Mouse (Mus musculus) hindbrain, embryonic 13.5 days (tissue): ENCODE data around the gene Ankrd34a. TPM values are rescaled to one million over a fixed set of nuclear protein-coding genes. Genes with fewer than 3 reads are reported as not detected.

Experiments used
- ATAC-seq: fragments of 200-750 bp; cut with Nextera tagmentation; 2 replicates; pipeline ENCODE4 v1.8.0; 2017; ENCODE audit warnings: moderate TSS enrichment; ENCODE audit not compliant: low FRiP score
- H3K27ac ChIP-seq: fragments of 300-500 bp; sonication (generic); 2 replicates; pipeline ENCODE4 v1.5.1; 2015; ENCODE audit warnings: inconsistent platforms, mild to moderate bottlenecking, moderate library complexity
- H3K27me3 ChIP-seq: fragments of 300-500 bp; sonication (generic); 2 replicates; pipeline ENCODE4 v1.6.1; 2015; ENCODE audit warnings: mild to moderate bottlenecking, inconsistent platforms
- H3K36me3 ChIP-seq: fragments of 300-500 bp; sonication (generic); 2 replicates; pipeline ENCODE4 v1.6.1; 2015; ENCODE audit warnings: mild to moderate bottlenecking, inconsistent platforms
- H3K4me1 ChIP-seq: fragments of 300-500 bp; sonication (generic); replicated peaks from 2 replicates; pipeline ENCODE4 v1.6.1; 2015; ENCODE audit warnings: inconsistent platforms
- H3K4me2 ChIP-seq: fragments of 300-500 bp; sonication (generic); 2 replicates; pipeline ENCODE4 v1.6.1; 2015; ENCODE audit warnings: inconsistent platforms, mild to moderate bottlenecking, moderate library complexity
- H3K4me3 ChIP-seq: fragments of 300-500 bp; sonication (generic); 2 replicates; pipeline ENCODE4 v1.5.1; 2015; ENCODE audit warnings: mild to moderate bottlenecking, inconsistent platforms
- H3K9ac ChIP-seq: fragments of 300-500 bp; sonication (generic); 2 replicates; pipeline ENCODE4 v1.6.1; 2015; ENCODE audit warnings: mild to moderate bottlenecking, inconsistent platforms
- H3K9me3 ChIP-seq: fragments of 300-500 bp; sonication (generic); 2 replicates; pipeline ENCODE4 v1.6.1; 2016; ENCODE audit warnings: inconsistent platforms
- WGBS: fragments of 180-500 bp; shearing (Covaris S2); methylation state at CpG from one replicate; pipeline ENCODE4 v1.1.7; 2015; 5-methylcytosine and 5-hydroxymethylcytosine counted together
- polyA plus RNA-seq: library from polyadenylated mRNA; unstranded; fragments of >200 nt; fragmentation: Nextera tagmentation; extraction: Ambion mirVana; gene quantifications from 2 replicates; pipeline ENCODE4 v1.2.1, GENCODE M21; 2015

Ankrd34a gene
- polyA plus RNA-seq, 1 experiment from 2014 or later, result 10.5 TPM

DNA sequence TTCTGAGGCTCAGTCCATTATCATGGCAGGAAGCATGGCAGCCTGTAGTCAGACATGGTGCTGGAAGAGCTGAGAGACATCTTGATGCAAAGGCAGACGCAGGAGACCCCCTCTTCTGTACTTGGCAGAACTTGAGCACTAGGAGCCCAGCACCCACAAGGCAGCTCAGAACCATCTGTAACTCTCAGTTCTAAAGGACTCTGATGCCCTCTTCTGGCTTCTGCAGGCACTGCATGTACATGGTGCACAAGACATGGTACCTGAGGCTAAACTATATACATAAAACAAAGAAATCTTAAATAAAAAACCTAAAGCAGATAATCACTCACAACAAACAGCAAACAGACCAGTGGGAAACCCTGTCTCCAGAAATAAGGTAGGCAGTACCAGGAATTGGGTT, 42.8 kb downstream of the Ankrd34a start:
- Histone ChIP-seq H3K27ac (no peak overlapping the region), H3K9ac (no peak overlapping the region), H3K36me3 (peaks cover 53% of the 10 kb centered on the region), H3K4me1 (peaks cover 21% of the 10 kb centered on the region), H3K9me3 (no peaks in the 10 kb centered on the region), H3K4me2 (no peak overlapping the region), H3K4me3 (no peak overlapping the region), H3K27me3 (no peaks in the 10 kb centered on the region)
- WGBS, result 75% methylated on average over 1 of the region's 1 CpGs
- no peak for ATAC-seq

GRCm38 (mm10) chr3:96645018-96645649, 48.7 kb downstream of the Ankrd34a start, which contains the start of gene Itga10:
Gene Itga10, plus strand, starts transcription at chr3:96645584.
- H3K36me3 ChIP-seq, result peaks cover 53% of the 10 kb centered on the region
- H3K9ac ChIP-seq, result no peak within 1 kb of the TSS
- ATAC-seq, result no peak
- WGBS, result 68% methylated on average over 7 of the region's 7 CpGs
- no peak within 1 kb of the TSS for H3K27ac ChIP-seq
- no peaks in the 10 kb centered on the region for H3K4me1 ChIP-seq
- no peak within 1 kb of the TSS for H3K4me3 ChIP-seq
- H3K27me3 ChIP-seq, result no peaks in the 10 kb centered on the region
- H3K4me2 ChIP-seq, result no peak within 1 kb of the TSS
- no peaks in the 10 kb centered on the region for H3K9me3 ChIP-seq

GRCm38 (mm10) chr3:96647365-96647764, 50.9 kb downstream of the Ankrd34a start:
- Histone ChIP-seq H3K4me1 (no peaks in the 10 kb centered on the region), H3K9ac (no peak overlapping the region), H3K27me3 (no peaks in the 10 kb centered on the region), H3K4me3 (no peak overlapping the region), H3K9me3 (no peaks in the 10 kb centered on the region), H3K27ac (no peak overlapping the region), H3K4me2 (no peak overlapping the region), H3K36me3 (peaks cover 45% of the 10 kb centered on the region)
- 75% methylated on average over 3 of the region's 3 CpGs for WGBS
- ATAC-seq, result no peak

Other genes starting within 250 kb of the Ankrd34a start
- gene BC107364, start 144.3 kb upstream of the Ankrd34a start, polyA plus RNA-seq, result not detected in 2 replicates
- 0.89 and 0.92 TPM in 2 replicates for gene Hfe2, start 71.5 kb upstream of the Ankrd34a start, polyA plus RNA-seq
- gene Txnip, start 38.7 kb upstream of the Ankrd34a start, polyA plus RNA-seq, result 60.5 and 67.6 TPM in 2 replicates
- gene Gm16253, start 19.7 kb upstream of the Ankrd34a start, polyA plus RNA-seq, result 1.2 and 1.6 TPM in 2 replicates
- 38.3 and 39.3 TPM in 2 replicates for gene Polr3gl, start 2.5 kb upstream of the Ankrd34a start, polyA plus RNA-seq
- gene Lix1l, start 4.5 kb downstream of the Ankrd34a start, polyA plus RNA-seq, result 6.8 and 7.3 TPM in 2 replicates
- gene Rbm8a, start 33.3 kb downstream of the Ankrd34a start, polyA plus RNA-seq, result 123 and 129 TPM in 2 replicates
- 49.0 and 50.2 TPM in 2 replicates for gene Pex11b, start 38.7 kb downstream of the Ankrd34a start, polyA plus RNA-seq
- 0.05 and 0.12 TPM in 2 replicates for gene Gm42957, start 38.8 kb downstream of the Ankrd34a start, polyA plus RNA-seq
- gene Itga10, start 48.9 kb downstream of the Ankrd34a start, polyA plus RNA-seq, result 0.82 and 0.91 TPM in 2 replicates
- gene Ankrd35, start 73.5 kb downstream of the Ankrd34a start, polyA plus RNA-seq, result 0.84 and 0.89 TPM in 2 replicates
- gene Pias3, start 99.7 kb downstream of the Ankrd34a start, polyA plus RNA-seq, result 33.7 and 33.8 TPM in 2 replicates
- gene Nudt17, start 111.9 kb downstream of the Ankrd34a start, polyA plus RNA-seq, result 14.0 and 19.2 TPM in 2 replicates
- gene Polr3c, start 131.0 kb downstream of the Ankrd34a start, polyA plus RNA-seq, result 32.5 and 36.4 TPM in 2 replicates
- gene Rnf115, start 131.0 kb downstream of the Ankrd34a start, polyA plus RNA-seq, result 70.3 and 72.4 TPM in 2 replicates
- not detected in 2 replicates for gene Pdzk1, start 232.6 kb downstream of the Ankrd34a start, polyA plus RNA-seq
- gene Cd160, start 232.7 kb downstream of the Ankrd34a start, polyA plus RNA-seq, result 0.19 and 0.30 TPM in 2 replicates